Mouse (Mus musculus) heart, embryonic 13.5 days (tissue): Measurements from ENCODE around the gene Tuba3b. TPM values are rescaled to one million over a fixed set of nuclear protein-coding genes. Genes with fewer than 3 reads are reported as not detected.

Experiments used
- ATAC-seq: fragments of 200-750 bp; cut with Nextera tagmentation; 2 replicates; pipeline ENCODE4 v1.8.0; 2017; ENCODE audit warnings: moderate TSS enrichment; ENCODE audit not compliant: insufficient number of reproducible peaks, low FRiP score, low TSS enrichment; ENCODE audit errors: extremely low read depth
- H3K27ac ChIP-seq: fragments of 300-500 bp; sonication (generic); replicated peaks from 2 replicates; pipeline ENCODE4 v1.5.1; 2015; ENCODE audit warnings: moderate library complexity, mild to moderate bottlenecking, inconsistent platforms
- H3K27me3 ChIP-seq: fragments of 300-500 bp; sonication (generic); replicated peaks from 2 replicates; pipeline ENCODE4 v1.6.1; 2015; ENCODE audit warnings: mild to moderate bottlenecking, inconsistent platforms
- H3K36me3 ChIP-seq: fragments of 300-500 bp; sonication (generic); 2 replicates; pipeline ENCODE4 v1.6.1; 2015; ENCODE audit warnings: mild to moderate bottlenecking, inconsistent platforms
- H3K4me1 ChIP-seq: fragments of 300-500 bp; sonication (generic); 2 replicates; pipeline ENCODE4 v1.6.1; 2015; ENCODE audit warnings: inconsistent platforms
- H3K4me2 ChIP-seq: fragments of 300-500 bp; sonication (generic); 2 replicates; pipeline ENCODE4 v1.6.1; 2015; ENCODE audit warnings: inconsistent platforms, mild to moderate bottlenecking, moderate library complexity
- H3K4me3 ChIP-seq: fragments of 300-500 bp; sonication (generic); 2 replicates; pipeline ENCODE4 v1.5.1; 2015; ENCODE audit warnings: moderate library complexity, mild to moderate bottlenecking, inconsistent platforms
- H3K9ac ChIP-seq: fragments of 300-500 bp; sonication (generic); 2 replicates; pipeline ENCODE4 v1.6.1; 2015; ENCODE audit warnings: inconsistent platforms, mild to moderate bottlenecking, moderate library complexity
- H3K9me3 ChIP-seq: fragments of 300-500 bp; sonication (generic); 2 replicates; pipeline ENCODE4 v1.6.1; 2016; ENCODE audit warnings: inconsistent platforms
- WGBS: fragments of 180-500 bp; shearing (Covaris S2); methylation state at CpG from one replicate; pipeline ENCODE4 v1.1.7; 2015; ENCODE audit warnings: mixed read lengths; 5-methylcytosine and 5-hydroxymethylcytosine counted together
- polyA plus RNA-seq: library from polyadenylated mRNA; unstranded; fragments of >200 nt; fragmentation: Nextera tagmentation; extraction: Ambion mirVana; gene quantifications from 2 replicates; pipeline ENCODE4 v1.2.1, GENCODE M21; 2015

The Tuba3b gene
- polyA plus RNA-seq, 1 experiment from 2014 or later = not detected

GRCm38 (mm10) chr6:145652986-145653385, 37.4 kb downstream of the Tuba3b start:
- Histone ChIP-seq H3K9me3 (peaks cover 15% of the 10 kb centered on the region; the same call in 1 of the 2 replicates), H3K4me3 (no peak overlapping the region), H3K4me1 (no peaks in the 10 kb centered on the region), H3K36me3 (no peaks in the 10 kb centered on the region), H3K27ac (no peak overlapping the region), H3K9ac (no peak overlapping the region), H3K27me3 (no peaks in the 10 kb centered on the region), H3K4me2 (no peak overlapping the region)
- 71% methylated on average over 5 of the region's 5 CpGs for WGBS
- no peak for ATAC-seq

- Histone ChIP-seq H3K9ac (no peak overlapping the region), H3K36me3 (no peaks in the 10 kb centered on the region), H3K4me3 (no peak overlapping the region), H3K4me2 (no peak overlapping the region), H3K27me3 (no peaks in the 10 kb centered on the region), H3K4me1 (no peaks in the 10 kb centered on the region), H3K27ac (no peak overlapping the region), H3K9me3 (peaks cover 15% of the 10 kb centered on the region; the same call in 1 of the 2 replicates)
- no peak for ATAC-seq
- WGBS = 78% methylated on average over 5 of the region's 5 CpGs
Observed at GRCm38 (mm10) chr6:145653626-145654025, 38.1 kb downstream of the Tuba3b start.

DNA sequence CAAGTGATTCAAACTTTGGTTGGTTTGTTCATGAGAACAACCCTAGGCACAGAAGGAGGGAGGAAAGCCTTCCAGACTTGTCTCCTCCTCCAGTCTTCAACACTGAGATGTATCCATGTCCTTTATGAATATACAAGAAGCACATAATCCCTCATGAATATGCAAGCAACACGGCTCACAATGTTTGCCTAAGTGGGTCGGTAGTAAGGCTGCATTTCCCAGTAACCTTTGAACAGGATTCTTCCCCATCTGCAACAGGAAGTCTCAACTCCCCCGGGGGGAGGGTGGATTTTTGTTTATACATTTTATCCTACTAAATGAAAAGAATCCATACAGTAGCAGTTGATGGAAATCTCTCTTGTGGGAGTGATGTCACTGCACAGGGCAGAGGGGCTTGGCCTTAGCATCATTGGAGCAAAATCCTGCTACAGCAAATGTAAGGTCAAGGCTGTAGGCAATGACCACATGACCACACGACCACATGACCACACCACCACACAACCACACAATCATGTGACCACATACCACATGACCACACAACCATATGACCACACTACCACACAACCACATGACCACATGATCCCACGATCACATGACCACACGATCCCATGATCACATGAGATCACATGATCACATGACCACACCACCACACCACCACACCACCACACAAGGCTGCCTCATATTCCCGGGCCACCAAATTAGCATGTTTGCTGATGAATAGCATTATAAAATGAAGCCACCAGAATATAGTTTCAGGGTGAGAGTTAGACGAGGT, 38.7 kb downstream of the Tuba3b start:
- Histone ChIP-seq H3K4me3 (no peak overlapping the region), H3K27ac (no peak overlapping the region)
- WGBS = 77% methylated on average over 8 of the region's 8 CpGs

DNA sequence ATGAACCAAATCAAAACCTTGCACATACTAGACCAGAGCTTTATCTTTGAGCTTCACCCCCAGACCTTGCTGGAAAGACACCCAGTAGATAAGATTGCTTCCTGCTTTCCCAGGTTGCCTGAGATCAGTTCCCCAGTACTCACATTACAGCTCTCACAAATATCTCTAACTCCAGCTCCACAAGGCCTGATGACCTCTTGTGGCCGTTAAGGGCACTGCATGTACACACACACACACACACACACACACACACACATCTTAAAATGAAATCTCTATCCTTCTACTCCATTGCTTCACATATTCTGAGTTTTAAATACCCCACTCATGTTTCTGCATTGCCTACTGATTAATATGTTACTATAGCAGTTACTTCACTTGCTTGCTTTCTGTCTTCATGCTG, 40.1 kb downstream of the Tuba3b start:
- H3K27ac ChIP-seq = no peak overlapping the region
- H3K27me3 ChIP-seq = no peaks in the 10 kb centered on the region
- H3K4me3 ChIP-seq = no peak overlapping the region
- ATAC-seq = no peak
- no peak overlapping the region for H3K9ac ChIP-seq
- no peaks in the 10 kb centered on the region for H3K36me3 ChIP-seq
- H3K9me3 ChIP-seq = peaks cover 13% of the 10 kb centered on the region; the same call in 1 of the 2 replicates
- no peaks in the 10 kb centered on the region for H3K4me1 ChIP-seq
- H3K4me2 ChIP-seq = no peak overlapping the region
- WGBS = 79% methylated on average over 1 of the region's 1 CpGs

More for the DNA sequence above, 38.7 kb downstream of the Tuba3b start:
- Histone ChIP-seq H3K27me3 (no peaks in the 10 kb centered on the region), H3K36me3 (no peaks in the 10 kb centered on the region), H3K9me3 (peaks cover 15% of the 10 kb centered on the region; the same call in 1 of the 2 replicates), H3K4me1 (no peaks in the 10 kb centered on the region), H3K9ac (no peak overlapping the region), H3K4me2 (no peak overlapping the region)
- ATAC-seq = no peak

DNA sequence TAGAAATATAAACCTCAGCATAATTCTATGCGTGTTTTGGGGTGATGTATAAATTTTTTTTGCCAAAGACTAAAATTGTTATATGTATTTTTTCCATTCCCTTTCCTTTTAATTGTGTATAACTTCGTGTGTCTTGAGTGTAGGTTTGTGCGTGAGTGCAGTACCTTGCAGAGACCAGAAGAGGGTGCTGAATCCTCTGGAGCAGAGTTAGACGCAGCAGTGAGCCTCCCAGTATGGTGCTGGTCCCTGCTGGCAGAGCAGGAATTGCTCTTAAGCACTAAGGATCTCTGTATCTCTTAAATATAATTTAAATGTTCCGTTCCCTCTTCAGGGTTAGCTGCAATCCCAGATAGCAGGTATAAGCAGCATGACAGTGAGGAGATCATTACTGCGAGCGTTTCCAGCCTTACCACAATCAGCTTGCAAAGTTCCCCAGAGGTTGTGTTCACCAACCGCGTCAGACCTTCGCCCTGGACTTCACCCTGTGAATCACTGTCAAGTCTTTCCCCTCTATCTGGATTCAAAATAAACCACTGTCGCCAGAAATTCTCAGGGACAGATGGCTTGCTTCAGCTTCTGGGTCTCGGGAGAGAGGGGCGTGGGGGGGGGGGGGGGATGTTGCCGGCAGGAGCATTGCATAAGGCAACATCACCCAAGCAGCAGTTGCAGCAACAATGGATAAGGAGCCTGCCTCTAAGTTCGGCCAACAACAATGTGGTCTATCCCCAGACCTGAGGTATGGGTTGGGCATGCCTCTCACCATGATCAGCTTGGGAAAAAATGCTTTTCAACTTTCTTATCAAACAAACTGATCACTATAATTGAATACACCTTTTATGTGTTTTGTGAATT, 41.4 kb downstream of the Tuba3b start:
- WGBS = 66% methylated on average over 15 of the region's 15 CpGs
- no peak for ATAC-seq
- H3K27me3 ChIP-seq = no peaks in the 10 kb centered on the region
- no peak overlapping the region for H3K4me2 ChIP-seq
- no peak overlapping the region for H3K27ac ChIP-seq
- peaks cover 12% of the 10 kb centered on the region; the same call in 1 of the 2 replicates for H3K9me3 ChIP-seq
- no peak overlapping the region for H3K4me3 ChIP-seq
- H3K9ac ChIP-seq = no peak overlapping the region
- H3K36me3 ChIP-seq = no peaks in the 10 kb centered on the region
- H3K4me1 ChIP-seq = no peaks in the 10 kb centered on the region

DNA sequence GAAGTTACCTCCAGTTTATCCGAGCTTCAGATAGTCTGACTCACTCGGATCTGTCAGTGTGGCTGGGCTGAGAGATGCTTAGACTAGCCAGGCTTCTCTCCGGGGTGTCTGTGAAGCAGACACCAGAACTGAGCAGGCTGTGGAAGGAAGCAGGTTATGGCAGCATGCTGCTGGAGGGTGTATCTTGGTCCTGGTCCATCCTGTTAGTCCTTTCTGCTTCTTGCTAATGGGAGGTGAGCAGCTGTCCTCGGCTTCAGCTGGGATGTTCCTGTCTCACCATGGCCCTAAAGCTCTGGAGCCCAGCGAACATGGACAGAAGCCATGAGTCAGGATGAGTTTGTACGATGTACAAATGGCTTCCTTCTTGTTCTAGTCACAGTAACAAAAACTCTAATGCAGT, 43.6 kb downstream of the Tuba3b start:
- Histone ChIP-seq H3K4me3 (no peak overlapping the region), H3K27me3 (no peaks in the 10 kb centered on the region), H3K9me3 (peaks cover 12% of the 10 kb centered on the region; the same call in 1 of the 2 replicates), H3K4me1 (no peaks in the 10 kb centered on the region), H3K9ac (no peak overlapping the region), H3K4me2 (no peak overlapping the region), H3K36me3 (no peaks in the 10 kb centered on the region), H3K27ac (no peak overlapping the region)
- 58% methylated on average over 6 of the region's 6 CpGs for WGBS
- ATAC-seq = no peak

DNA sequence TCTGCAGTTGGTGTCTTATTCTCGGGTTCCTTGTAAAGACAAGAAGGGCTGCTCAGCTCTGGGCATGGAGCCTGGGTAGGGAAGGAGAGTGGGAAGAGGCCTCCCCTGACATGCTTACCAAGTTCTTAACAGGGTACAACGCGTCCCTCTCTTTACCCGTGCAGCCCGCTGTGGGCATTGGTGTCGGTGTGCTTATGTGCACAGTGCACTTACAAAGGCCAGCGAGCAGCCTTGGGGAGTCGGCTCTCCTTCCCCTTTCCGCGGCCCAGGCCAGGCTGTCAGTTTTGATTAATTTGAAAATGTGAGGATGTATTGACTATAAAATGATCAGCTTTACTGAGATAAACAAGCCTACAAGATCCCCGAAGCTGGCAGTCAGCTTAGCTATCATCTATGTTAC, 45.4 kb downstream of the Tuba3b start:
- H3K27ac ChIP-seq = no peak overlapping the region
- H3K4me3 ChIP-seq = no peak overlapping the region
- no peak for ATAC-seq
- H3K9me3 ChIP-seq = peaks cover 9% of the 10 kb centered on the region; the same call in 1 of the 2 replicates
- H3K4me2 ChIP-seq = no peak overlapping the region
- no peaks in the 10 kb centered on the region for H3K36me3 ChIP-seq
- no peaks in the 10 kb centered on the region for H3K27me3 ChIP-seq
- no peak overlapping the region for H3K9ac ChIP-seq
- H3K4me1 ChIP-seq = no peaks in the 10 kb centered on the region; the same call in 1 of the 2 replicates
- 70% methylated on average over 11 of the region's 11 CpGs for WGBS

DNA sequence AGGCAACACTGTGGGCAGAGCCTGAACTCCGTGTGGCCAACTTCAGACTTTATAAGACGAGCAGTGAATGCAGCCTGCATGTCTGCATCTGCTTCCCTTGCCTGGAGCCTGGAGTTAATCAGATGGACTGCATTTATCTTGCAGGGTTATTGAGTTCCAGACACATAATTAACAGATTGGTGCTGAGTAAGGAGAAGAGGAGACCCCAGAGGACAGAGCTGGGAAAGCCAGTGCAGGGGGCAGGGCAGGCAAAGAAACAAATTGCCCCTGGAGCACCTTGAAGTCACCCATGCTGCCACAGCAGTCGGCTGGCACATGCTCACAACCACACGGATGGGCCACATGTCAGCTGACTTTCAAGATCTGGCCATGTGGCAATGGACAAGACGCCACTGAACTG, 48.7 kb downstream of the Tuba3b start:
- peaks cover 17% of the 10 kb centered on the region for H3K4me1 ChIP-seq
- no peaks in the 10 kb centered on the region for H3K9me3 ChIP-seq
- no peak for ATAC-seq
- no peaks in the 10 kb centered on the region for H3K27me3 ChIP-seq
- no peak overlapping the region for H3K4me3 ChIP-seq
- H3K4me2 ChIP-seq = no peak overlapping the region
- no peaks in the 10 kb centered on the region for H3K36me3 ChIP-seq
- no peak overlapping the region for H3K27ac ChIP-seq
- H3K9ac ChIP-seq = no peak overlapping the region
- whole genome bisulfite sequencing = 53% methylated on average over 5 of the region's 5 CpGs

DNA sequence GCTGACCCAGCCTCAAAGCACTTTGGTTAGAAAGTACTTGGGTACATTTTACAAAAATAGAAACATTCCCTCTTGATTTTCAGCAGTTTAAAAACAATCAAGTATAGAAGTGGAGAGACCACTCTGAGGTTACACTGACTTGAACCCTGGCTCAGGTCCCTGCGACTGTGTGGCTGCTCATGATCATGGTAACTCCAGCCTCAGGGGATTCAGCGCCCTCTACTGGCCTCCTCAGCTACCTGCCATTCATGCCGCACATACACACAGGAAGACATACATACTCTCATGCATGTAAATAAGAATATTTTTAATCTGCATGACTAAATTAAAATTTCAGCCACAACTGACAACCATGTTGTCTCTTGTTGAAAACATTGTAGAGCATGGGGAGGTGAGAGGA, 50.2 kb downstream of the Tuba3b start:
- Histone ChIP-seq H3K27ac (no peak overlapping the region), H3K4me2 (no peak overlapping the region), H3K9ac (no peak overlapping the region), H3K27me3 (no peaks in the 10 kb centered on the region), H3K36me3 (no peaks in the 10 kb centered on the region), H3K4me3 (no peak overlapping the region), H3K9me3 (no peaks in the 10 kb centered on the region), H3K4me1 (peaks cover 20% of the 10 kb centered on the region)
- 80% methylated on average over 3 of the region's 3 CpGs for WGBS
- ATAC-seq = no peak

GRCm38 (mm10) chr6:145667654-145668053, 52.1 kb downstream of the Tuba3b start:
- Histone ChIP-seq H3K27me3 (no peaks in the 10 kb centered on the region), H3K4me3 (no peak overlapping the region), H3K9me3 (no peaks in the 10 kb centered on the region), H3K4me2 (no peak overlapping the region), H3K27ac (no peak overlapping the region), H3K4me1 (peaks cover 20% of the 10 kb centered on the region), H3K36me3 (no peaks in the 10 kb centered on the region), H3K9ac (no peak overlapping the region)
- ATAC-seq = no peak; the same call in 1 of the 2 replicates
- 42% methylated on average over 3 of the region's 3 CpGs for WGBS

DNA sequence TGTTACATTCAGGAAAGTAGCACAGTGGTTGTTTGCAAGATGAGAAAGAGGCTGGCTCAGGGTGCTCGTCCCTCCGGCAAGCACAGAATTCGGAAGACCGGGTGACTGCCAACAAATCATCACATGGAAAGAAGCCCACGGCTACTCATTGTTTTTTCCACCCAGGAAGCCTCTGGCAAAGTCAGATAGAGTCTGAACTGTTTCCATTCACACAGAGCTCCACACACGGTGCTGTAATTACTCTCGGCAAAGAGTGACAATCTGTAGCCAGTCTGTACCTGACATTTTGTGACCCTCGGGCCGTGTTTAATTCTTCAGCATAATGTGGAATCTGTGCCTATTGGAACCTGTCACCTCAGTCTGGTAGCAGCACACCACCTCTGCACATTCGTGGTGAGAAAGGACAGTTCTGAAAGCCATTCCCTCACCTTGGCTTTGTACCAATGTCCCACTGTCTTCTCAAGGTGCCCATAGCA, 54.1 kb downstream of the Tuba3b start:
- H3K9me3 ChIP-seq = no peaks in the 10 kb centered on the region
- H3K4me3 ChIP-seq = no peak overlapping the region
- no peak overlapping the region for H3K27ac ChIP-seq
- no peak overlapping the region for H3K9ac ChIP-seq
- no peaks in the 10 kb centered on the region for H3K27me3 ChIP-seq
- ATAC-seq = no peak
- H3K4me1 ChIP-seq = peaks cover 20% of the 10 kb centered on the region
- H3K36me3 ChIP-seq = no peaks in the 10 kb centered on the region
- WGBS = 56% methylated on average over 10 of the region's 10 CpGs
- H3K4me2 ChIP-seq = no peak overlapping the region
